Mouse (Mus musculus): ENCODE data around the gene Kdf1.
A peak's percentile ranks its signal among the peaks of the same experiment; 100 is the strongest.

The Kdf1 gene

GRCm38 (mm10) chr4:133518601-133519368 lies at the start of gene Kdf1:
Gene Kdf1 (plus strand): TSS chr4:133518963.
- no peak for DNase-seq (ENCODE audit: low read depth, low spot score)

DNA sequence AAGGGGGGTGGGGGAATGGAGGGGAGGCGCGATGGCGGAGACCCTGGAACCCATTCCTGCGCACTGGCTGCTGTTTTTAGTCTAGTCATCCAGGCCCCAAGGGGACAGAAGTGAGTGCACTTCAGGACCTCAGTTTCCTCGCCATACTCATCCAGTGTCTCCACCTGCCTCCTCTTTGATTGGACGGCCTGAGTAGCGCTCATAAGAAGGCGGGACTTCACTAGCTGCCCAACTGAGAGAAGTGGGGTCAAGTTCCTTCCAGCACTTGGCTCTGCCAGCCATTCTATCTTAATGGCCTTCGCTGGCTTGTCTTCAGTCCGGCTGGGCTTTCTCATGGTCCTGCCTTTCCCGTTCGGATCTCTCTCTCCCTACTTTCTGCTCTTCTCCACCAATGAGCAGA lies 49.6 kb upstream of the Kdf1 start:
- DNase-seq (ENCODE audit: low read depth, low spot score) = no peak

DNA sequence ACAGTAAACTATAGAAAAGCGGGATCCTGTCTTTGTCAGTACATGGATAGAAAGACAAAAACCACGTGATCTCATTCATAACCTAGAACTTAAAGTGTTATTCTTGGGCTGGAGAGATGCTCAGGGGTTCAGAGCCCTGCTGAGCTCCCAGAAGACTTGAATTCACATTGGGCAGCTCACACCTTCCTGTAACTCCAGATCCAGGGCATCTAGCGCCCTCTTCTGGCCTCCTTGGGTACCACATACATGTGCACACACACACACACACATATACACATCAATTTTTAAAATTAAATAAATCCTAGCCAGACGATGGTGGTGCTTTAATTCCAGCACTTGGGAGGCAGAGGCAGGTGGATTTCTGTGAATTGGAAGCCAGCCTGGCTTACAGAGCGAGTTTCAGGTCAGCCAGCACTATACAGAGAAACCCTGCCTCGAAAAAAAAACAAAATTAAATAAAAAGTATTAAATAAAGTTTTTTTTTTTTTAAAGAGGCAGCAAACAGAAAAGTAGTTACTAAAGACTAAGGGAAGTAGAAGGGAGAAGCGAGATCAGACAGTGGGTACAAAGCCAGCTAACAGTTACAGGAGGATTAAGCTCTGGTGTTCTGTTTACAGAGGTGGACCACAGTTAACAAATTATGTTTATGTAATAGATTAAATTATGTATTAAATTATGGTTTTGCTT lies 47.5 kb upstream of the Kdf1 start:
- no peak for DNase-seq (ENCODE audit: low read depth, low spot score)

DNA sequence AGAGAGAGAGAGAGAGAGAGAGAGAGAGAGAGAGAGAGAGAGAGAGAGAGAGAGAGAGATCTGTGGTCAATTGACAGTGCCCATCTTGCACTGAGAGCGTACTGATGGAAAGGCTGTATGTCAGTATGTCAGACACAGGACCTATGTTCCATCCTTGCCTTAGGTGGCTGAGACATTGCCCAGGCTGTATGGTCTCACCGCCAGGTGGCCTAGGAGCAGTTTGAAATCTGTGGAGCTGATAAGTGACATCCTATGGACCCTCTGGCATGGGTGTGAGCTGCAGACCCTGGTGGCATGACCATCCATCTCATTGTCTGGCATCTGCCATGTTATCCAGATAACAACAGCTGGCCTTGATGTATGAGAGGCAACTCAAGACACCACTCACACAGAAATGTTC lies 44.9 kb upstream of the Kdf1 start:
- no peak for DNase-seq (ENCODE audit: low read depth, low spot score)

- peak; percentile 100 for DNase-seq (ENCODE audit: low read depth, low spot score)
Measured at GRCm38 (mm10) chr4:133479458-133480184, 39.1 kb upstream of the Kdf1 start, which contains the start of gene Tent5b. Gene Tent5b (plus strand): TSS chr4:133480132.

DNA sequence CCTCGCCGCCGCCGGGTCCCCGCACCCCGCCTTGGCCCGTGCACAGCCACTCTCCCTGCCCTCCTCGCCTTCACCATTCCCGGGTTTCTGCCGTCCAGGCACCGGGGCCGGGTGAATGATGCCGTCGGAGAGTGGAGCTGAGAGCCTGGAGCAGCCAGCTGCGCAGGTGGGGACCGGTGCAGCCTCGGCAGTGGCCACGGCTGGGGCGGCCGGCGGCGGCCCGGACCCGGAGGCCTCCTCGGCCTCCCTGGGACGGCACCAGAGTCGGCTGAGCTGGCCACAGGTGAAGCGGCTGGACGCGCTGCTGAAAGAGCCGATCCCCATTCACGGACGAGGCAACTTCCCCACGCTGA lies 38.6 kb upstream of the Kdf1 start:
- no peak for DNase-seq (ENCODE audit: low read depth, low spot score)

GRCm38 (mm10) chr4:133480754-133481153 lies 38.0 kb upstream of the Kdf1 start:
- peak; percentile 48 for DNase-seq (ENCODE audit: low read depth, low spot score)

DNA sequence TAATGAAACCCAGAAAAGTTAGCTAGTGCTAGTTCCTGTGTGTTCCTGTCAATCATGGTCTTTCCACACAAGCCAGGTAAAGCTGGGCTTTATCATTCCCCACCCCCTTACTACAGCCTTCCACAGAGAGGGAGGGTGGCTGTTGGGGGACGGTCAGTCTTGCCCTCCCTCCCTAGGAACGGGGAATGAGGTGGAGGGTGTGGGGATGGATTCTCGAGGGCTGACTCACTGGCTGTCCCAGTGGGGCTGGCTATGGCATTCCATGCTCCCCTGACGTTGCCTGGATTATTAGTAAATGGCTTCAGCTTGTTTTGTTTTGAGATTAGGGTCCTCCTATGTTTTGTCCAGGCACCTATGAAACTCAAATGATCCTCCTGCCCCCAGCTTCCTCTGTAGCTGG lies 37.3 kb upstream of the Kdf1 start:
- DNase-seq (ENCODE audit: low read depth, low spot score) = peak; percentile 85

DNA sequence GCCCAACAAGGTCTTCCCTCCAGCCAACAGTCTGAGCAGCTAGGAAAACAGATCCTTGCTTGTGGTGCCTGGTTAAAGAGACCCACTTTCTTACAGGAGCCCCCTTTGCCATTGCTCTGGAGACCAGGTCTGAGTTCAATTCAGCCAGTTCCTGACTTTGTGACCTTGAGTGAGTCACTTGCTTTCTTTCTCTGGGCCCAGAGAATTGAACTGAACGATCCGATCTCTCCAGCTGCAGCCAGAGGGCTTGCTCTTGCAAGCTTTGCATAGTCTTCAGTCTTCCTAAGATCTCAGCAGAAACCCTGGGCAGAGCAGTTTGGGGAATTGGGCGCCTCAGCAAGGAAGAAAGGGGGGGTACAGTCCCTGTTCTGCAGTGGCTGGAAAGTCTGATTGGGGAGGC lies 36.3 kb upstream of the Kdf1 start:
- DNase-seq (ENCODE audit: low read depth, low spot score) = peak; percentile 45

DNA sequence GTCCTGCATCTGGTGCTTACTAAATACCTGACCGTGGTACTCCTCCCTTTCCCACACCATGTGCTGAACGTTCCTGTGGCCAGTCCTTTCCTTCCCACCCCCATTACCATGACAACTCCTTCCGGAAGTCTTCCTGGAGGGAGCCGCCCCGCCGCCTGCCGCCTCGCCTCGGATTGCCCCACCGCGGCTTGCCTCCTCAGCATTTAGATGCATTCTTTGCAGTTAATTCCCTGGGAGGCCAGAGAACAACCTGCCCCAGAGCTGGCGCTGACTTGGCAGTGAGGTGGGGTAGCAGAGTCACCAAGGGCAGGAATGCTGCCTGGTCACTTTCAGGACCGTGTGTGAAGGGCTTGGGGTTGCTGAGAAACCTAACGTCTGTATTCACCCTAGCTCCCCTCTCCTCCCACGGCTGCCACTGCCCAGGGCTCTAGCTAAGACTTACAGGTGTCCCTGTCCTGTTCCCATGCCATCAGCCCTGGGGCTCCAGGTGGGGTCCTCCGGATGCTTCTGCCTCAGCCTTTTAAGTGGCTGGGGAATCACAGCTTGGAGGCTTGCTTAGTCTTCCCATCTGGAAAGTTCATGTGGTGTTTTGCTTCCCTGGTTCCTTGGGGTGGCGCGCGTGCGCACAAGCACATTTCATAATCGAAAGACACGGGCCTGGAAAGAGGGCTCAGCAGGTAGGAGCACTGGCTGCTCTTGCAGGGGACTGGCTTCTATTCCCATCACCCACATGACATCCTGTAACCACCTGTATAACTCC lies 34.3 kb upstream of the Kdf1 start:
- DNase-seq (ENCODE audit: low read depth, low spot score) = no peak

- peak; percentile 51 for DNase-seq (ENCODE audit: low read depth, low spot score)
Measured at GRCm38 (mm10) chr4:133485691-133486425, 32.9 kb upstream of the Kdf1 start.

- no peak for DNase-seq (ENCODE audit: low read depth, low spot score)
Measured at GRCm38 (mm10) chr4:133486673-133487357, 31.9 kb upstream of the Kdf1 start.

- no peak for DNase-seq (ENCODE audit: low read depth, low spot score)
Measured at GRCm38 (mm10) chr4:133488619-133489392, 30.0 kb upstream of the Kdf1 start.

DNA sequence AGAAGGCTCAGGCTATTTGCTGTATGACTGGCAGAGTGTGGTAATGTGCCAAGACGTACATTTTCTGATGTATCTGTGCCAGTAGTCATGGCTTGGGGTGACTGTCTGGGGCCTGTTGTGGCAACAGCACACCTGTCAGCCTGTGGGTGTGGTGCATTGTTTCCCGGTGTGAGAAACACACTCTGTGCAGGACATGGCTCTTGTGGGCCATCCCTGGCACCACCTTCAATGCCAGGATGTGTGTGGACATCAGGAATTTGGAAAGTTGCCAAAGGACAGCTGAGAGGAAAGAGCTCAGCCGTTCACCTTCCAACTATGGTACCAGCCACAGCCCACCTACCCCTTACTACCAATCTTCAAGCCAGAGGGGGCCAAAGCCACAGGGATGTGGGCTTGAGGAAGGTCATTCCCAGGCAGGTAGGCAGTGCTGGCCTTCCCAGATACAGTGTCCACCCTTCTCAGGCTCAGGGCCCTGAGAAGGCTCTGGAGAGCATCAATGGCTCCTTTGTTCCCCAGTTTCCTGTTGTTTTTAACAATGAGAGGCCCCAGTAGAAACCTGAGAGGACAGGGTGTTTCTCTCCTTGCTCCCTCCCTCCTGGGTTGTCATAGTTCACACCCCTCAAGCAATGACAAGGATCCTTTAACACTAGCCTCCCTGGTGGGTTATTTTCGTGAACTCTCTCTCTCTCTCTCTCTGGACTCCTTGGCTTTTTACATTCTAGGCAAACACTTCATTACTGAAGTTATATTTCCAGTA lies 29.1 kb upstream of the Kdf1 start:
- DNase-seq (ENCODE audit: low read depth, low spot score) = peak; percentile 63

GRCm38 (mm10) chr4:133491800-133492199 lies 27.0 kb upstream of the Kdf1 start:
- peak; percentile 83 for DNase-seq (ENCODE audit: low read depth, low spot score)

- no peak for DNase-seq (ENCODE audit: low read depth, low spot score)
Measured at GRCm38 (mm10) chr4:133493895-133494294, 24.9 kb upstream of the Kdf1 start.

DNA sequence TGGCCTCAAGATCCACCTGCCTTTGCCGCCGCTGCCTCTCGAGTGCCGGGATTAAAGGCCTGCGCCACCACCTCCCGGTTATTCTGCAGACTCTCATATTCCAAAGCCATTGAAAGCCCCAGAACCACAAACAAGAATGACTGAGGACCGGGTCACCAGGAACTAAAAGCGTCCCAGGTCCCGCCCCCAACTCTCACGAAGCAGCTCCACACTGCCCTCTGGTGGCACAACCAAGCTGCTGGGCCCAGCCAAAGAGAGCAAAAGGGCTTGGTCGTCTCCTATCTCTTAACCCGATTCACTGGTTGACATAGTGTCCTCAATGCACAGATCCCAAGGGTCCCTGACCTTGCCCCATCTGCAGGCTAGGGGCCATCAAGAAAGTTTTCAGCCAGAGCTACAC lies 24.3 kb upstream of the Kdf1 start:
- peak; percentile 92 for DNase-seq (ENCODE audit: low read depth, low spot score)

DNA sequence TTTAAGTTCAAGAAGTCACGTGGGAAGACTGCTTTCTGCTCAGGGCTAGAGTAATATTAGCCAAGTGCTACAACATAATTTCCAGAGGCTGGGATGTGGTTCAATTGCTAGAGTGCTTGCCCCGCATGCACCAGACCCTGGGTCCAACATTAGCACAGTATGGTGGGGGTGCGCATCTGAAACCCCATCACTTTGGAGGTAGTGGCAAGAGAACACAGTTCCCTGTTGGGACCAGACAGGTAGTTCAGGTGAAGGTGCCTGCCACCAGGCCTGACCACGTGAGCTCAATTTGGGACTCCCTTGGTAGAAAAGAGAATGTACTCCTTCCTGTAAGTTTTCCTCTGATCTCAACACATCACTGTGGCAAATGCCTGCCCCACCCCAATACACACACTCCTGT lies 23.9 kb upstream of the Kdf1 start:
- DNase-seq (ENCODE audit: low read depth, low spot score) = no peak

DNA sequence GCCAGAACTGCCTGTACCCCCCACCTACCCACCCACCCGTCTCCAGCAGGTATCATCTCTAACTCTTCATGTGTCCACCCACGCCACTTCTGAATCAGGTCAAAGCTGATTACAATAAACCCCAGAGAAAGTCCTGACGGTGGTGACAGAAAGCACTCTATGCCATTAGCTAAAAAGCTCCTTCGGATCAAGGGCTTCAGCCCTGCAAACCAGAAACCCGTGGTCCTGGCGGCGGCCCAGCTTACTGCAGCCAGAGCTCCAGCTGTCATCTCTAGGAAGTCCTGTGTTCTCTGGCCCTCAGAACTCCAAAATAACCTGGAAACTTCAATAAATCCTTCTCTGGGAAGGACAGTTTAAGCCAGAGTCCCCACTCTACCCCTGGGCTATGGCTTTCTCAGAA lies 23.1 kb upstream of the Kdf1 start:
- no peak for DNase-seq (ENCODE audit: low read depth, low spot score)
